Mouse (Mus musculus) lung, postnatal 0 days (tissue): Measurements from ENCODE around the gene Myo15b. TPM values are rescaled to one million over a fixed set of nuclear protein-coding genes. Genes with fewer than 3 reads are reported as not detected.

Experiments used
- ATAC-seq: fragments of 200-750 bp; cut with Nextera tagmentation; 2 replicates; pipeline ENCODE4 v1.8.0; 2017; ENCODE audit warnings: moderate library complexity
- DNase-seq: peaks from one replicate; pipeline ENCODE4 v3.0.0-alpha.2; 2016; ENCODE audit warnings: low spot score
- H3K27ac ChIP-seq: fragments of 300-500 bp; sonication (generic); 2 replicates; pipeline ENCODE4 v1.5.1; 2014; ENCODE audit warnings: antibody characterized with exemption, mild to moderate bottlenecking, low read length, mixed read lengths
- H3K27me3 ChIP-seq: fragments of 300-500 bp; sonication (generic); replicated peaks from 2 replicates; pipeline ENCODE4 v1.6.1; 2014; ENCODE audit warnings: low read length, mixed read lengths; ENCODE audit not compliant: insufficient read depth
- H3K36me3 ChIP-seq: fragments of 300-500 bp; sonication (generic); 2 replicates; pipeline ENCODE4 v1.6.1; 2014; ENCODE audit warnings: low read length, mixed read lengths; ENCODE audit not compliant: insufficient read depth
- H3K4me1 ChIP-seq: fragments of 300-500 bp; sonication (generic); 2 replicates; pipeline ENCODE4 v1.6.1; 2014; ENCODE audit warnings: antibody characterized with exemption, low read depth, low read length, mixed read lengths; ENCODE audit not compliant: insufficient read depth
- H3K4me2 ChIP-seq: fragments of 300-500 bp; sonication (generic); replicated peaks from 2 replicates; pipeline ENCODE4 v1.6.1; 2014; ENCODE audit warnings: low read depth, mild to moderate bottlenecking, low read length, moderate library complexity, mixed read lengths
- H3K4me3 ChIP-seq: fragments of 300-500 bp; sonication (generic); 2 replicates; pipeline ENCODE4 v1.5.1; 2014; ENCODE audit warnings: low read depth, low read length
- H3K9ac ChIP-seq: fragments of 300-500 bp; sonication (generic); replicated peaks from 2 replicates; pipeline ENCODE4 v1.6.1; 2014; ENCODE audit warnings: low read depth, mild to moderate bottlenecking
- H3K9me3 ChIP-seq: fragments of 300-500 bp; sonication (generic); 2 replicates; pipeline ENCODE4 v1.6.1; 2016; ENCODE audit warnings: low read length, mixed read lengths
- CTCF ChIP-seq: IDR thresholded peaks from 2 replicates; pipeline ENCODE4 v1.5.1; 2016; ENCODE audit warnings: antibody characterized with exemption, mild to moderate bottlenecking
- EP300 ChIP-seq: IDR thresholded peaks from 2 replicates; pipeline ENCODE4 v1.6.1; 2016; ENCODE audit warnings: antibody characterized with exemption, mild to moderate bottlenecking, control low read depth
- WGBS: fragments of 180-500 bp; shearing (Covaris S2); extraction: QIAGEN DNeasy Blood & Tissue Kit; methylation state at CpG from one replicate; pipeline ENCODE4 v1.1.7; 2014; 5-methylcytosine and 5-hydroxymethylcytosine counted together
- polyA plus RNA-seq: library from polyadenylated mRNA; unstranded; fragments of >200 nt; fragmentation: Nextera tagmentation; extraction: Ambion mirVana; gene quantifications from 2 replicates; pipeline ENCODE4 v1.2.1, GENCODE M21; 2015

Gene Myo15b
- polyA plus RNA-seq, 1 experiment from 2014 or later, result 0.57 TPM

- peaks cover 22% of the 10 kb centered on the region for H3K27me3 ChIP-seq
- TF ChIP-seq CTCF (no peak), EP300 (no peak)
- no peaks in the 10 kb centered on the region for H3K9me3 ChIP-seq
- ATAC-seq (no peak), DNase-seq (no peak)
- no peaks in the 10 kb centered on the region for H3K4me1 ChIP-seq
- no peak overlapping the region for H3K27ac ChIP-seq
- peaks cover 8% of the 10 kb centered on the region; the same call in 1 of the 2 replicates for H3K36me3 ChIP-seq
- 47% methylated on average over 13 of the region's 13 CpGs for WGBS
- H3K9ac ChIP-seq, result no peak overlapping the region
- H3K4me2 ChIP-seq, result no peak overlapping the region
- H3K4me3 ChIP-seq, result no peak overlapping the region
Measured at GRCm38 (mm10) chr11:115857936-115858335, 270 bp upstream of the Myo15b start.

GRCm38 (mm10) chr11:115859143-115859945 lies 1.1 kb downstream of the Myo15b start:
- ATAC-seq (peak; percentile 93), DNase-seq (peak; percentile 94)
- Histone ChIP-seq H3K36me3 (peaks cover 8% of the 10 kb centered on the region; the same call in 1 of the 2 replicates), H3K4me1 (no peaks in the 10 kb centered on the region), H3K4me3 (peak overlapping the region; percentile 31), H3K4me2 (peak overlapping the region; percentile 65), H3K27me3 (peaks cover 22% of the 10 kb centered on the region), H3K9me3 (no peaks in the 10 kb centered on the region), H3K27ac (no peak overlapping the region), H3K9ac (0 out of 2 replicates have a peak overlapping the region, but pooled peaks have one; percentile 36)
- 4% methylated on average over 54 of the region's 75 CpGs for WGBS
- no peak for TF ChIP-seq EP300
- peak; percentile 91 for TF ChIP-seq CTCF

- H3K4me3 ChIP-seq, result no peak overlapping the region
- no peak for ATAC-seq
- peaks cover 11% of the 10 kb centered on the region; the same call in 1 of the 2 replicates for H3K27me3 ChIP-seq
- 78% methylated on average over 8 of the region's 8 CpGs for WGBS
- no peaks in the 10 kb centered on the region for H3K36me3 ChIP-seq
- no peak for DNase-seq
- no peaks in the 10 kb centered on the region for H3K9me3 ChIP-seq
- H3K4me1 ChIP-seq, result no peaks in the 10 kb centered on the region
- TF ChIP-seq CTCF (peak; percentile 27; the same call in 1 of the 2 replicates), EP300 (no peak)
- H3K9ac ChIP-seq, result no peak overlapping the region
- H3K4me2 ChIP-seq, result no peak overlapping the region
- no peak overlapping the region for H3K27ac ChIP-seq
Measured at GRCm38 (mm10) chr11:115863895-115864294, 5.7 kb downstream of the Myo15b start.

GRCm38 (mm10) chr11:115869393-115869792 lies 11.2 kb downstream of the Myo15b start:
- ATAC-seq, result peak; percentile 94
- H3K9ac ChIP-seq, result no peak overlapping the region
- no peak overlapping the region for H3K4me2 ChIP-seq
- H3K4me1 ChIP-seq, result no peaks in the 10 kb centered on the region
- H3K36me3 ChIP-seq, result no peaks in the 10 kb centered on the region
- no peaks in the 10 kb centered on the region for H3K27me3 ChIP-seq
- H3K27ac ChIP-seq, result no peak overlapping the region
- no peak overlapping the region for H3K4me3 ChIP-seq
- H3K9me3 ChIP-seq, result no peaks in the 10 kb centered on the region
- DNase-seq, result peak; percentile 79
- no peak; the same call in 1 of the 2 replicates for TF ChIP-seq EP300
- no peak for TF ChIP-seq CTCF
- 41% methylated on average over 8 of the region's 8 CpGs for WGBS

GRCm38 (mm10) chr11:115872437-115872836 lies 14.2 kb downstream of the Myo15b start:
- WGBS, result 53% methylated on average over 4 of the region's 4 CpGs
- Histone ChIP-seq H3K4me2 (no peak overlapping the region), H3K9me3 (no peaks in the 10 kb centered on the region), H3K36me3 (no peaks in the 10 kb centered on the region), H3K4me1 (no peaks in the 10 kb centered on the region), H3K27ac (no peak overlapping the region), H3K27me3 (no peaks in the 10 kb centered on the region), H3K9ac (no peak overlapping the region), H3K4me3 (no peak overlapping the region)
- no peak for ATAC-seq
- DNase-seq, result no peak
- TF ChIP-seq CTCF, result no peak
- no peak for TF ChIP-seq EP300

GRCm38 (mm10) chr11:115875935-115876334 lies 17.7 kb downstream of the Myo15b start:
- TF ChIP-seq CTCF (no peak), EP300 (no peak)
- H3K9ac ChIP-seq, result no peak overlapping the region
- H3K4me1 ChIP-seq, result no peaks in the 10 kb centered on the region
- H3K27ac ChIP-seq, result no peak overlapping the region
- DNase-seq (no peak), ATAC-seq (no peak)
- H3K27me3 ChIP-seq, result no peaks in the 10 kb centered on the region
- 77% methylated on average over 3 of the region's 3 CpGs for WGBS
- H3K36me3 ChIP-seq, result no peaks in the 10 kb centered on the region
- no peak overlapping the region for H3K4me2 ChIP-seq
- no peak overlapping the region for H3K4me3 ChIP-seq
- H3K9me3 ChIP-seq, result no peaks in the 10 kb centered on the region
